Mouse (Mus musculus) forebrain, embryonic 10.5 days (tissue): ENCODE data around the gene Hrh3. TPM values are rescaled to one million over a fixed set of nuclear protein-coding genes. Genes with fewer than 3 reads are reported as not detected.

Source experiments
- DNase-seq: peaks from one replicate; pipeline ENCODE4 v3.0.0-alpha.2; 2017; ENCODE audit warnings: low spot score; ENCODE audit errors: extremely low spot score
- H3K27ac ChIP-seq: fragments of 300-500 bp; sonication (generic); 2 replicates; pipeline ENCODE4 v1.5.1; 2016; ENCODE audit warnings: mild to moderate bottlenecking
- H3K27me3 ChIP-seq: fragments of 300-500 bp; sonication (generic); 2 replicates; pipeline ENCODE4 v1.6.1; 2016; ENCODE audit warnings: mild to moderate bottlenecking; ENCODE audit not compliant: poor library complexity, severe bottlenecking
- H3K36me3 ChIP-seq: fragments of 300-500 bp; sonication (generic); replicated peaks from 2 replicates; pipeline ENCODE4 v1.6.1; 2016; ENCODE audit warnings: mild to moderate bottlenecking, moderate library complexity
- H3K4me1 ChIP-seq: fragments of 300-500 bp; sonication (generic); 2 replicates; pipeline ENCODE4 v1.6.1; 2016
- H3K4me3 ChIP-seq: fragments of 300-500 bp; sonication (generic); 2 replicates; pipeline ENCODE4 v1.5.1; 2016; ENCODE audit warnings: mild to moderate bottlenecking, moderate library complexity
- H3K9me3 ChIP-seq: fragments of 300-500 bp; sonication (generic); 2 replicates; pipeline ENCODE4 v1.6.1; 2016; ENCODE audit warnings: mild to moderate bottlenecking, moderate library complexity
- WGBS: fragments of 180-500 bp; shearing (Covaris S2); methylation state at CpG from one replicate; pipeline ENCODE4 v1.1.7; 2016; 5-methylcytosine and 5-hydroxymethylcytosine counted together
- polyA plus RNA-seq: library from polyadenylated mRNA; unstranded; fragments of >200 nt; fragmentation: Nextera tagmentation; extraction: Ambion mirVana; gene quantifications from 2 replicates; pipeline ENCODE4 v1.2.1, GENCODE M21; 2016

The Hrh3 gene
- polyA plus RNA-seq, 1 experiment from 2014 or later, result 1.1 TPM

- no peaks in the 10 kb centered on the region for H3K9me3 ChIP-seq
- no peak overlapping the region for H3K27ac ChIP-seq
- H3K36me3 ChIP-seq, result peaks cover 35% of the 10 kb centered on the region
- H3K27me3 ChIP-seq, result no peaks in the 10 kb centered on the region
- no peak overlapping the region for H3K4me3 ChIP-seq
- 88% methylated on average over 7 of the region's 7 CpGs for WGBS
- H3K4me1 ChIP-seq, result peaks cover 22% of the 10 kb centered on the region
- DNase-seq, result no peak
Measured at GRCm38 (mm10) chr2:180072886-180073285, 31.4 kb downstream of the Hrh3 start.

DNA sequence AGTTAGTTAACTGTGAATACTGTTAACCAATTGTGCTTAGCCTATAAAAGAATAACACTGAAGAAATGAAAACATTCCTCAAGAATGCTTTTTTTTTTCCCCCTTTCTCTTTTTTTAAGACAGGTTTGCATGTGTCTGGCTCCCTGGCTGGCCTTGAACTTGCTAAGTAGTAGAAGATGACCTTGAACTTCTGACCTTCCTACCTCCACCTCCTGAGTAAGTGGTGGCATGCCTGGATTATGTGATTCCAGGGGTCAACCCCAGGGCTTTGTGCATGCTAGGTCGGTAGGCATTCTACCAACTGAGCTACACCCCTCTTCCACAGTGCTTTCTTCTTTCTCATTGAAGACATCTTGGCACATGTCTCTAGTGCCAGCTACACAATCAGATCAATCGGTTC, 32.6 kb downstream of the Hrh3 start:
- no peak overlapping the region for H3K27ac ChIP-seq
- no peaks in the 10 kb centered on the region for H3K9me3 ChIP-seq
- H3K4me1 ChIP-seq, result peaks cover 22% of the 10 kb centered on the region
- peaks cover 34% of the 10 kb centered on the region for H3K36me3 ChIP-seq
- no peaks in the 10 kb centered on the region for H3K27me3 ChIP-seq
- DNase-seq, result no peak
- no peak overlapping the region for H3K4me3 ChIP-seq
- 89% methylated on average over 2 of the region's 2 CpGs for WGBS

GRCm38 (mm10) chr2:180070481-180071453, 33.5 kb downstream of the Hrh3 start, which contains the start of gene Mtg2:
Gene Mtg2 (plus strand): TSS chr2:180070588.
- H3K9me3 ChIP-seq, result no peaks in the 10 kb centered on the region
- no peaks in the 10 kb centered on the region for H3K27me3 ChIP-seq
- 5% methylated on average over 58 of the region's 58 CpGs for WGBS
- peak; percentile 95 for DNase-seq
- peak within 1 kb of the TSS; percentile 90 for H3K27ac ChIP-seq
- H3K36me3 ChIP-seq, result peaks cover 37% of the 10 kb centered on the region
- peak within 1 kb of the TSS; percentile 81 for H3K4me3 ChIP-seq
- peaks cover 22% of the 10 kb centered on the region for H3K4me1 ChIP-seq

- no peaks in the 10 kb centered on the region for H3K27me3 ChIP-seq
- peaks cover 45% of the 10 kb centered on the region for H3K36me3 ChIP-seq
- WGBS, result 37% methylated on average over 20 of the region's 20 CpGs
Measured at GRCm38 (mm10) chr2:180069770-180070480, 34.4 kb downstream of the Hrh3 start.

DNA sequence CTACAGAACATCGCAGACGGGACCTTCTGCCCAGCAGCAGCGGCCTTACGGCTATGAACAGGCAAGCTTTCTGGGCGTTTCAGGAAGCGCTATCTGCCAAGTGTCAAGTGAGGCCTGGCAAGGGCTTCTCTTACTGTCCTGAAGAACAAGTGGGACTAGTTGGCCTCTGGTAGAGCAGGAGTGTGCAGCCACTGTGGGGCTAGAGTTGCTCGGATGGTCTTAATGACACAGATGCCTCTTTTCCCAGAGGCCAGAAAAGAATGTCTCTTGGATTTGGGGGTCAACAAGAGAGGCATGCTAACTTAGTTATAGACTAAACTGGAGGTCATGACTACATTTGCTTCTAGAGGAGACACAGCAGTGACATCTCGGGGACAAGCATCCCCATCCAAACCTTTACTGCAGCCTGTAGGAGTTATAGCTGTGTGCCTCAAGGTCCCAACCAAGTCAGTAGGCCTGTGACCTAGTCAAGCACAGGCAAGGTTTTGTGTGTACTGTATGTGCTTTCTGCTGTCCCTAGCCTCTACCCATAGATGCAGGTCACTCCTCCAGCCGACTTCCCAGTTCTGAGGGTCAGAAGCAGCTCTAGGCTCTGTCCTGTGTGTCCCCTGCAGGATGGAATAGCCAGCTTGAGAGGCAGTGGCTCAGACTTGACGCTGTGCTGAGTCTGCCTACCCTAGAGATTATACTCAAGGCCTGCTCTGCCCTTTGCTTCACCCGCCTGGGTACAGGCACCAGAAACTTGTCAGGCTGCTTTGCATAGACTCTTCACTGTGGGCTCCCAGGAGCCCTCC, 40.8 kb downstream of the Hrh3 start:
- H3K36me3 ChIP-seq, result peaks cover 89% of the 10 kb centered on the region
- H3K27me3 ChIP-seq, result no peaks in the 10 kb centered on the region
- H3K4me3 ChIP-seq, result no peak overlapping the region
- no peak for DNase-seq
- H3K9me3 ChIP-seq, result peaks cover 18% of the 10 kb centered on the region
- no peak overlapping the region for H3K27ac ChIP-seq
- 96% methylated on average over 11 of the region's 11 CpGs for WGBS
- no peaks in the 10 kb centered on the region for H3K4me1 ChIP-seq

More at GRCm38 (mm10) chr2:180069770-180070480, 34.4 kb downstream of the Hrh3 start:
- peak overlapping the region; percentile 81 for H3K4me3 ChIP-seq
- H3K9me3 ChIP-seq, result peaks cover 8% of the 10 kb centered on the region
- DNase-seq, result no peak
- peaks cover 22% of the 10 kb centered on the region for H3K4me1 ChIP-seq
- H3K27ac ChIP-seq, result peak overlapping the region; percentile 90

DNA sequence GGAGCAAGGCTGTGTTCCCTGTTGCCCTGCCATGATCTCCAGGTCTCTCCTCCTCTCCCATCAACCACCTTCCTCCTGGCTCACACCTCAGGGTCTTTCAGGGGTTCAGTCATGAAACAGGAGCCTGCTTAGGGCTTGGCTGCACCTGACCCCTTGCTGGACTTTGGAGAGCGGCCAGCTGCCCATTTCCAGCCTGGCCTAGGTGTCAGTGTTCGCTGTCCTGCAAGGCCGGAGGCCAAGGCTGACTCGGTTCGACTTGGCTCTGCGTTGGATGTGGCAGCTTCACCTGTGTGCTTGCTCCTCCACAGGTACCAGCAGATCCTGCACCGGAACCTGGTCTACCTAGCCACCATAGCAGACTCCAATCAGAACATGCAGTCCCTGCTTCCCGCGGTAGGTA, 51.3 kb downstream of the Hrh3 start:
- 97% methylated on average over 9 of the region's 9 CpGs for WGBS
- H3K4me3 ChIP-seq, result no peak overlapping the region
- no peak overlapping the region for H3K27ac ChIP-seq
- peaks cover 9% of the 10 kb centered on the region; the same call in 1 of the 2 replicates for H3K4me1 ChIP-seq
- no peak for DNase-seq
- H3K27me3 ChIP-seq, result no peaks in the 10 kb centered on the region
- H3K9me3 ChIP-seq, result no peaks in the 10 kb centered on the region
- H3K36me3 ChIP-seq, result peaks cover 66% of the 10 kb centered on the region

DNA sequence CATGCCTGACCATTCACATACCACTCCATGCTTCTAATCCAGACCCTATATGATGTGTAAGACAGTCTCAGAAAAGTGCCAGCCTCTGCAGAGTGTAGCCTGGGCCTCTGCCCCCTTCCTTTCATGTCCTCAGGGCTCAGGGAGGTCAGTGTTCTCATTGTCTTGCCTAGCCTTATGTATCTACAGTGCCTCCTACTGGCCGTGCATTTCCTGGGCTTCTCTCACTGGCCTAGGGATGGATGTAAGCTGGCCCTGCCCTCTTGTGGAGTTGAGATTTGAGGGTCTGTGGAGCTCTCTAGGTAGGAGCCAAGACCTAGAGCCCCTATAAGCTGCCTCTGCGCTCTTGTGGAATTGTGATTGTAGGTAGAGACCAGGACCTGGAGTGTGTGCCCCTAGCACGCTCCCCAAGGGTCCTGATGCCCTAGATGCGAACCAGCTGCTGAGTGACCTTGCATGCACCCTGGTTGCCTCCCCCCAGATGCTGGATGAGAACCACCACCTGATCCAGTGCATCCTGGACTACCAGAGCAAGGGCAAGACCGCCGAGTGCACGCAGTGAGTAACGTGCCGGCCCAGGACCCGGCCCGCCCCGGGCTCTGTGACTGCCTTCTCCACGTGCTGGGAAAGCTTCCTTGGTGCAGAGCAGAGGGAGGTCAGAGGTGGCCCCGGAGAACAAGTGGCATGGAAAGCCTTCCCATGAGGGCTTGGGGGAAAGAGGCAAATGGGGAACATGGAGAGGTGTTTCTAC, 52.1 kb downstream of the Hrh3 start:
- Histone ChIP-seq H3K9me3 (no peaks in the 10 kb centered on the region), H3K27ac (no peak overlapping the region), H3K36me3 (peaks cover 66% of the 10 kb centered on the region), H3K27me3 (no peaks in the 10 kb centered on the region), H3K4me3 (no peak overlapping the region), H3K4me1 (peaks cover 9% of the 10 kb centered on the region; the same call in 1 of the 2 replicates)
- 90% methylated on average over 14 of the region's 14 CpGs for WGBS
- no peak for DNase-seq

DNA sequence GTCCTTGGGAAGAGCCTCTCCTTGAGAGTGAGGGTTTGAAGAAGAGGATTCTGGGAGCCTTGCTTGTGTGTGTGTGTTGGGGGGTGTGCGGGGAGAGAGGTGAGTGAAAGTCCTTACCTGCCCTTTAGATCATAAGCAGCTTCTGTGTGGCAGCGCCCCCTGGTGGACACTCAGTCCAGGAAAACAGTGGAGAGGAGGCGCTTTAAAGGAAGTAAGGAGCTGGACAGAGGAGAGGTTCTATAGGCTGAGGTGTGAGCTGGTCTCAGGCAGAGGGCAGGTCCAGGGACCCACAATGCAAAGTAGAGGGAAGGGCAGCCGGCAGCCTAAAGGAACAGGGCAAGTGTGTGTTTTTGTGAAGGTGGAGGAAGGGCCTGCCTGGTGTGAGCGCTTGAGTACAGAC, 53.3 kb downstream of the Hrh3 start:
- Histone ChIP-seq H3K4me1 (peaks cover 9% of the 10 kb centered on the region; the same call in 1 of the 2 replicates), H3K27me3 (no peaks in the 10 kb centered on the region), H3K36me3 (peaks cover 66% of the 10 kb centered on the region), H3K4me3 (no peak overlapping the region), H3K27ac (no peak overlapping the region), H3K9me3 (no peaks in the 10 kb centered on the region)
- WGBS, result 21% methylated on average over 5 of the region's 5 CpGs
- DNase-seq, result peak; percentile 85

Other genes starting within 250 kb of the Hrh3 start
- gene Taf4, start 127.8 kb downstream of the Hrh3 start, polyA plus RNA-seq, result 3.6 and 4.2 TPM in 2 replicates
- gene Lsm14b, start 79.5 kb downstream of the Hrh3 start, polyA plus RNA-seq, result 8.5 and 8.9 TPM in 2 replicates
- 856 and 905 TPM in 2 replicates for gene Psma7, start 62.1 kb downstream of the Hrh3 start, polyA plus RNA-seq
- gene Ss18l1, start 62.0 kb downstream of the Hrh3 start, polyA plus RNA-seq, result 7.0 TPM in 2 replicates
- gene Mtg2, start 33.9 kb downstream of the Hrh3 start, polyA plus RNA-seq, result 34.0 and 35.2 TPM in 2 replicates
- gene Osbpl2, start 14.8 kb upstream of the Hrh3 start, polyA plus RNA-seq, result 23.9 and 26.2 TPM in 2 replicates
- gene Adrm1, start 67.0 kb upstream of the Hrh3 start, polyA plus RNA-seq, result 271 and 281 TPM in 2 replicates
- 10.7 and 11.2 TPM in 2 replicates for gene Lama5, start 121.4 kb upstream of the Hrh3 start, polyA plus RNA-seq
- gene Rps21, start 152.9 kb upstream of the Hrh3 start, polyA plus RNA-seq, result 560 and 577 TPM in 2 replicates
- 9.2 and 12.0 TPM in 2 replicates for gene Cables2, start 169.0 kb upstream of the Hrh3 start, polyA plus RNA-seq
- 0.32 and 0.35 TPM in 2 replicates for gene Rbbp8nl, start 185.4 kb upstream of the Hrh3 start, polyA plus RNA-seq
- 0.15 TPM in 1 of 2 replicates, not detected in the other for gene Gata5, start 230.2 kb upstream of the Hrh3 start, polyA plus RNA-seq